ENCODE assay signal across 14 mouse cellular contexts in genomic region chr1:127933405-127933804, GRCm38 (mm10).
"Had no signal": no experiment of that assay in that cellular context is flagged by ENCODE, and none has a peak within 500 bp of the region (broad histone marks: within the 10 kb centered on the region; RNA-seq: fewer than 3 reads in every experiment).

No protein-coding gene starts in this region.

- DNase-seq: kidney, adult 18-20 months; kidney, postnatal 25 days; layer of hippocampus, adult 9-11 months; layer of hippocampus, postnatal 36 days; left cerebral cortex, postnatal 4 days; lung, adult 18-20 months; right cerebral cortex, adult 18-20 months; right cerebral cortex, postnatal 25 days; thymus, adult 18-20 months; thymus, postnatal 14 days had no signal

- H3K27me3 ChIP-seq: limb, embryonic 13.5 days; midbrain, embryonic 12.5 days; neural tube, embryonic 13.5 days had no signal

- H3K27ac ChIP-seq: limb, embryonic 13.5 days; midbrain, embryonic 12.5 days; neural tube, embryonic 13.5 days had no signal

- ATAC-seq: midbrain, embryonic 16.5 days had no signal

- H3K4me1 ChIP-seq: limb, embryonic 13.5 days; midbrain, embryonic 12.5 days; neural tube, embryonic 13.5 days had no signal

- H3K9ac ChIP-seq: limb, embryonic 13.5 days; midbrain, embryonic 12.5 days; neural tube, embryonic 13.5 days had no signal

- H3K9me3 ChIP-seq: midbrain, embryonic 12.5 days; neural tube, embryonic 13.5 days had no signal

- H3K4me2 ChIP-seq: limb, embryonic 13.5 days; midbrain, embryonic 12.5 days; neural tube, embryonic 13.5 days had no signal

- H3K4me3 ChIP-seq: limb, embryonic 13.5 days; midbrain, embryonic 12.5 days; neural tube, embryonic 13.5 days had no signal
